Mouse (Mus musculus) bone marrow, adult 2 months (tissue): ENCODE measurements around the gene Antxr1. TPM values are rescaled to one million over a fixed set of nuclear protein-coding genes. Genes with fewer than 3 reads are reported as not detected.
"Not testable (repeated sequence)": the region's sequence is repeated elsewhere in the genome, so short reads cannot be mapped to it uniquely, and the experiment has no call there.

Source experiments
- H3K27ac ChIP-seq: fragments of 200-500 bp; 2 replicates; pipeline ENCODE4 v1.5.1; 2012; ENCODE audit warnings: low read depth, mild to moderate bottlenecking, control low read depth, inconsistent platforms, low read length; ENCODE audit not compliant: control insufficient read depth, poor library complexity, insufficient read depth
- H3K4me1 ChIP-seq: fragments of 200-500 bp; 2 replicates; pipeline ENCODE4 v1.6.1; 2011; ENCODE audit warnings: low read length; ENCODE audit not compliant: control insufficient read depth, insufficient read depth
- H3K4me3 ChIP-seq: fragments of 200-500 bp; replicated peaks from 2 replicates; pipeline ENCODE3; 2011; ENCODE audit warnings: mild to moderate bottlenecking, low read depth, low read length, control low read depth; ENCODE audit not compliant: control insufficient read depth
- CTCF ChIP-seq: fragments of 200-500 bp; IDR thresholded peaks from 2 replicates; pipeline ENCODE4 v1.5.1; 2011; ENCODE audit warnings: low read length, control low read depth; ENCODE audit not compliant: control insufficient read depth, insufficient read depth
- POLR2A ChIP-seq: fragments of 200-500 bp; IDR thresholded peaks from 2 replicates; pipeline ENCODE4 v1.6.1; 2011; ENCODE audit warnings: low read depth, mild to moderate bottlenecking, control low read depth, low read length, borderline replicate concordance; ENCODE audit not compliant: control insufficient read depth
- WGBS: fragments of 180-500 bp; shearing (Covaris S2); methylation state at CpG from one replicate; pipeline ENCODE4 v1.1.7; 2018; 5-methylcytosine and 5-hydroxymethylcytosine counted together
- polyA plus RNA-seq: library from polyadenylated mRNA; stranded (reverse); fragments of >200 nt; gene quantifications from 2 replicates; pipeline ENCODE4 v1.2.4, GENCODE M21; 2011; ENCODE audit warnings: low replicate concordance; ENCODE audit not compliant: missing spikeins, insufficient read depth, insufficient read length

The Antxr1 gene
- polyA plus RNA-seq, 1 experiment: 5.3 TPM

GRCm38 (mm10) chr6:87099671-87100296 is 235.8 kb downstream of the Antxr1 start:
- WGBS: 78% methylated on average over 7 of the region's 7 CpGs
- no peak for TF ChIP-seq POLR2A
- TF ChIP-seq CTCF: no peak
- Histone ChIP-seq H3K27ac (no peak overlapping the region), H3K4me3 (no peak overlapping the region), H3K4me1 (no peaks in the 10 kb centered on the region)

GRCm38 (mm10) chr6:87099261-87099660 is 236.4 kb downstream of the Antxr1 start:
- H3K4me1 ChIP-seq: no peaks in the 10 kb centered on the region
- WGBS: 62% methylated on average over 3 of the region's 3 CpGs
- no peak overlapping the region for H3K27ac ChIP-seq
- no peak for TF ChIP-seq CTCF
- TF ChIP-seq POLR2A: no peak
- no peak overlapping the region for H3K4me3 ChIP-seq

- not testable (repeated sequence) for H3K4me1 ChIP-seq, H3K4me3 ChIP-seq, H3K27ac ChIP-seq
- 78% methylated on average over 8 of the region's 8 CpGs for WGBS
These were observed 242.0 kb downstream of the Antxr1 start for GRCm38 (mm10) chr6:87093631-87094030.

GRCm38 (mm10) chr6:87092476-87092875 is 243.1 kb downstream of the Antxr1 start:
- H3K4me1 ChIP-seq: no peaks in the 10 kb centered on the region; the same call in none of the 2 replicates
- H3K27ac ChIP-seq: no peak overlapping the region
- no peak for TF ChIP-seq CTCF
- TF ChIP-seq POLR2A: no peak
- H3K4me3 ChIP-seq: no peak overlapping the region
- 70% methylated on average over 5 of the region's 5 CpGs for WGBS

- no peak overlapping the region for H3K4me3 ChIP-seq
- no peak for TF ChIP-seq POLR2A
- H3K27ac ChIP-seq: no peak overlapping the region
- 84% methylated on average over 3 of the region's 3 CpGs for WGBS
- H3K4me1 ChIP-seq: no peaks in the 10 kb centered on the region; the same call in none of the 2 replicates
These were observed 244.7 kb downstream of the Antxr1 start for GRCm38 (mm10) chr6:87090877-87091276.

GRCm38 (mm10) chr6:87088356-87088755 is 247.3 kb downstream of the Antxr1 start:
- Histone ChIP-seq H3K4me1 (no peaks in the 10 kb centered on the region; the same call in 1 of the 2 replicates), H3K4me3 (no peak overlapping the region), H3K27ac (no peak overlapping the region)
- TF ChIP-seq CTCF (no peak), POLR2A (no peak)
- WGBS: 86% methylated on average over 5 of the region's 5 CpGs

GRCm38 (mm10) chr6:87085026-87085425 is 250.6 kb downstream of the Antxr1 start:
- H3K27ac ChIP-seq: no peak overlapping the region
- no peak for TF ChIP-seq CTCF
- TF ChIP-seq POLR2A: no peak
- H3K4me3 ChIP-seq: no peak overlapping the region
- H3K4me1 ChIP-seq: no peaks in the 10 kb centered on the region
- 20% methylated on average over 6 of the region's 6 CpGs for WGBS

Other genes starting within 250 kb of the Antxr1 start
- gene D6Ertd527e, start 231.1 kb downstream of the Antxr1 start, polyA plus RNA-seq: not detected in 2 replicates
- not detected in 2 replicates for gene Gkn1, start 15.1 kb upstream of the Antxr1 start, polyA plus RNA-seq
- not detected in 2 replicates for gene Gkn2, start 37.5 kb upstream of the Antxr1 start, polyA plus RNA-seq
- gene Gkn3, start 53.1 kb upstream of the Antxr1 start, polyA plus RNA-seq: not detected in 2 replicates
- gene Bmp10, start 93.2 kb upstream of the Antxr1 start, polyA plus RNA-seq: not detected in 2 replicates
- gene Arhgap25, start 197.4 kb upstream of the Antxr1 start, polyA plus RNA-seq: 9.9 and 24.4 TPM in 2 replicates